Mouse (Mus musculus) CD4-positive helper T cell, adult 2 months (primary cell): ENCODE results near the gene Zdhhc22.

Source experiments
- DNase-seq: peaks from one replicate; pipeline ENCODE4 v3.0.0-alpha.2; 2012; ENCODE audit warnings: low read depth, missing footprints, low spot score

Zdhhc22 gene

DNA sequence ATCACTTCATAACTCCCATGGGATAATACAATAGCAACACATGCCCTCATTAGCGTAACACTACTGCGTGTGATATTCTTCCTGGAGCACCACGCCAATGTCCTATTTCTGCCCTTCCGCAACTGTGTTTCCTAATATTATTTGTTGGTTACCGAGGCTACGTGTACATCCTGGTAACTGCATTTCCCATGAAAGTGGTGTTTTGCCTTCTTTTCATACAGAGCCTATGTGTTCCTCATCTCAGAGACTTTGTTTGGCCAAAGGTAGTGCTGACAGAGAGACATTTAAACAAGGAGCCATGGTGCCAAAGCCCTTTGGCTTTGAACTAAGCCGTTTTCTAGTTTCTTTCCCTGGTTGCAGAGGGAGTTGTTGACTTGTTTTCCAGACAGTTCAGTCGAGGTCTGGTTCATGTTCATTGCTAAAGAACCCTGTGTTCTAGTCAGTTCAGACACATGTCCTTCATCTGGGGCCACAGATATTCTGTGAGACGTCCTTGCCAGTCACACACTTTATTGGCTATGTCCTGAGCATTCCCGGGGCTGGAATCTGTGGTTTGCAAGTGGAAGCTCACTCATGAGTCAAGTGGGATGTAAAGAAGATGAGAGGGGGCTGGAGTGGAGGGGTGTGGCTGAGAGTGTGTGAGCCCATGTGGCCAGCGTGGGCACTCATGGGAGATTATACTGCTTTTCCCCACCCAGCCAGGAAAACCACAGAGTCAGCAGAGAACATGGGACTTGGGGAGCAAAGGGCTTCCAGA lies 53.5 kb downstream of the Zdhhc22 start:
- no peak for DNase-seq

DNA sequence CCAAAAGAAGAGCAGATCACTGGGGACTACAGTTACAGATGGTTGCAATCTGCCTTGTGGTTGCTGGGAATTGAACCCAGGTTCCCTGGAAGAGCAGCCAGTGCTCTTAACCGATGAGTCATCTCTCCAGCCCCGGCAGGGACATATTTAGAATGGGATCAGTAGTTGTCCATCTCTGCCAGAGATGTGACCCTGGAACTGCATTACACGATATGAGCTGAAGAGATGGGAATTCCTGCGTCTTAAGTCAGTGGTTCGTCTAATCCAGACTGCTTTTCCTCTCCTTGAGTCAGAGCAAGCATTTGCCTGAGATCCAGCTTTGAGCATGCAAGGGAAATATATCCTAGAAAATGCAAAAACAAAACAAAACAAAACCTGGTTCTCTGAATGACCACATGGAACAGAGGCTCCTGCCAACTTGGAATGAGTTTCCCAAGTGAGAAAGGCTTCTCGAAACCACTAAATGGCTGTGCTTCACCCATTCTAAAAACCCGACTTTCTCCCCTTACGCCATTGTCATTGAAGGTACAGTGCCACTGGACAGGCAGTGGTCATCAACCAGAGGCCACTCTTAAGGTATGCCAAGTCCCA lies 54.4 kb downstream of the Zdhhc22 start:
- DNase-seq: no peak

DNA sequence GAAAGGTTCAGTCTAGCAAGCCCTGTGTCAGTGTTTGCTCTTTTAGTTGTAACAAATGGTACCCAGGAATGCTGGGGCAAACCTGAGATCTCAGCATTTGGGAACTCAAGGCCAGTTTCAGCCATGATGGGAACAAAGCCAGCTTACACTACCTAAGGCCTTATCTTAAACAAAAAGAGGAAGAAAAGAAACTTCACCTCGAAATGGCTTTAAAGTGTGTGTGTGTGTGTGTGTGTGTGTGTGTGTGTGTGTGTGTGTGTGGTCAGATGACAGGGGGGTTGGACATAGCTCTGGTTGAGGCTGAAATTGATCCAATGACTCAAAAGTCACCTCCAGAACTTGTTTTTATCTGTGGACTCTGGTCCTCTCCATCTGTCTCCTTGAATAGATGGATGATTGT lies 55.5 kb downstream of the Zdhhc22 start:
- DNase-seq: no peak

DNA sequence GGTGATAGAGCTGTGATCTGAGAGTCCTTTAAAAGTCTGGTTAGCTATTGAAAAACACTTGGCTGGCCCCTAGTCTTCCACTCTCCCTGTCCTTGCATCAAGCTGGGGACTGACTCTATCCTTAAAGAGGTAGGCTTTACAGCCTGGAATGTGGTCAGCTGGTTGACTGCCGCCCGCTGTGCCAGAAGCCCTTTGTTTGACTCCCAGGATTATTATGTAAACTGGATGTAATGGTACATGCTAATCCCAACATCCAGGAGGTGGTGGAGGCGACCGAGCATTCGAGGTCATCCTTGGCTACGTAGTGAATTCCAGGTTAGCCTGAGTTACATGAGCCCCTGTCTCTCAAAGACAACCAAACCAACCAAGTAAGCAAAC lies 57.7 kb downstream of the Zdhhc22 start:
- DNase-seq: no peak

DNA sequence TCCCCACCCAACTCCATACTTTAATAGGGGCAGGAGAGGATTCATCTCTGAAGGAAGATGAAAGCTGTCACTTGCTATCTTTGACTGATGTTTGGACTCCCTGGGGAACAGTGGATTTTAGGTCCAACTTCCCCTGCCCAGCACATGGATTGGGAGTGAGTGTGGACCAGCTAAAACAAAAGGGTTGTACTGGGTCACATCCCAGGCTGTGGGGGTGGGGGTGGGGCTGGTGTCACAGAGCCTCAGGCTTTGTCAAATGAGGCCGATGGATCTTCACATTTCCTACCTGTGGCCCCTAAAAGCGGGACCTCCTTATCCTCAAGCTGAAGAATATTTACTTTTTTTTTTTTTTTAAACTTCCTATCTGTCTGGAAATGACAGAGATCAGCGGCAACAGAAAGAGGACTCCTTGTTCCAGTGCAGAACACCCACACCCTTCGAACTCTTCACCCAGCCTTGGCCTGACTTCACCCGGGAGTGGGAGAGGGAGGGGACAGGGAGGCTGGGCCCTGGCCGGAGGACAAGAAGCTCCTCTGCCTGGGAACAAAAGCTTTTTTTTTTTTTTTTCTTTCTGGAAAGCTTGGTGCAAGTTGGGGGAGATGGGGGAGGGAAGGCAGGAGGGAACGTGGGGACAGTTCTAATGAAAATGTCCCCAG lies 58.2 kb downstream of the Zdhhc22 start:
- no peak for DNase-seq

DNA sequence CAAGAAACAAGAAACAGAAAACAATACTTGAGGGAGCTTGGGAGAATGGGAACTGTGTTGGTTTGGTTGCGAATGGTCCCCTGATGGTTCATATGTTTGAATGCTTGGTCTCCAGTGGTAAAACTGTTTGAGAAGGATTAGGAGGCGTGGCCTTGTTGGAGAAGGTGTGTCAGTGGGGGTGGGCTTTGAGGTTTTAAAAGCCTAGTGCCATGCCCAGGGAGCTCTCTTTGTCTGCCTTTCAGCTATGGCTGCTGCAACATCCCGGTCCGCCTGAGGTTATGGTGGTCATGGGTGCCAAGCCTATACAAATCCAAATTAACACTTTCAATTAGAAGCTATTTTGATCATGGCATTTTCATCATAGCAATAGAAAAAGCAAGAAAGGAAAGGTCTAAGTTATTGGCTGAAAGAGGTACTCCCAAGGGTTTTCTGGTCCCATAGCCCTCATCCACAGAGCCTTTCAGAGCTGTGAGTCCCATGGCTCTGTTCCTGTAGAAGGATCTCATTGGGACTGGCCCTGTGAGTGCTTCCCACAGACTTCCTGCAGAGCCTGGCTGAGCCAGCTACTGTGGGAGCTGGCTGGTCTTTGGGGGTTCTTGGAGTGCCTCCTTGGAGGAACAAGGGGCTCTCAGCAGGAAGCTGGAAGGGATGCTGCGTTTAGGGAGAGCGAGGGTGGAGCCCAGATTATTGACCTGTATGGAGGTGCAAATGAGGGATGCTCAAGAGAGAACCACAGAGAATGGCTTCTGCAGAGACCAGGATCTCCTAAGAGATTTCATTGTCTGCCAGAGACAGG lies 59.1 kb downstream of the Zdhhc22 start:
- no peak for DNase-seq
